In genomic region chr3:96220765-96221639, GRCm38 (mm10) we compare ENCODE assay signal across 8 mouse cellular contexts. TPM values are rescaled to one million over a fixed set of nuclear protein-coding genes. Genes with fewer than 3 reads are reported as not detected.
DNase-seq lines count a peak whose midpoint lies in the region; ATAC-seq lines count a peak whose summit lies in the region.

TSS of gene Hist2h2ac (minus strand) at chr3:96220880.
TSS of gene Hist2h2be (plus strand) at chr3:96221119.

- no peaks in the 10 kb centered on the region for H3K27me3 ChIP-seq in heart, embryonic 12.5 days (replicated peaks)
- no peaks in the 10 kb centered on the region for H3K27me3 ChIP-seq in kidney, embryonic 16.5 days (ENCODE audit: insufficient read depth, low read length)

- H3K9ac ChIP-seq in heart, embryonic 12.5 days, result peak within 1 kb of the TSS; percentile 90
- H3K9ac ChIP-seq in kidney, embryonic 16.5 days (replicated peaks; ENCODE audit: low read length), result peak within 1 kb of the TSS; percentile 89

- WGBS in heart, embryonic 12.5 days, result under 1% methylated on average over 43 of the region's 43 CpGs
- WGBS in kidney, embryonic 16.5 days, result under 1% methylated on average over 43 of the region's 43 CpGs

- DNase-seq in CD4-positive, CD25-positive, alpha-beta regulatory T cell, adult 2 months (ENCODE audit: low read depth, low spot score), result peak; percentile 91
- DNase-seq in liver, result peak; percentile 89
- DNase-seq in monocyte, adult 2 months (ENCODE audit: low read depth in 1 of 2, low spot score in 2 of 2), result peak; percentile 75 to 78
- DNase-seq in spleen, postnatal 36 days (ENCODE audit: low spot score in 2 of 2), result peak; percentile 93 to 96

- peaks cover 6% of the 10 kb centered on the region for H3K4me1 ChIP-seq in brown adipose tissue, adult 24 weeks (ENCODE audit: control insufficient read depth, insufficient read depth, insufficient read length, low read length)
- H3K4me1 ChIP-seq in heart, embryonic 12.5 days (replicated peaks), result peaks cover 39% of the 10 kb centered on the region
- peaks cover 49% of the 10 kb centered on the region for H3K4me1 ChIP-seq in kidney, embryonic 16.5 days (ENCODE audit: insufficient read depth, low read length)

- peak within 1 kb of the TSS; percentile 85 for H3K4me3 ChIP-seq in brown adipose tissue, adult 24 weeks (ENCODE audit: insufficient read depth, low read depth, low read length)
- peak within 1 kb of the TSS; percentile 79 for H3K4me3 ChIP-seq in heart, embryonic 12.5 days
- H3K4me3 ChIP-seq in kidney, embryonic 16.5 days (ENCODE audit: low read length), result peak within 1 kb of the TSS; percentile 72

- ATAC-seq in erythroid progenitor cell, adult 5-6 weeks (replicated peaks; ENCODE audit: low FRiP score, poor library complexity, severe bottlenecking), result peak; percentile 79
- ATAC-seq in heart, embryonic 12.5 days (ENCODE audit: insufficient number of reproducible peaks, low FRiP score), result peak; percentile 90
- ATAC-seq in kidney, embryonic 16.5 days (ENCODE audit: low FRiP score, low TSS enrichment), result peak; percentile 94

- peak within 1 kb of the TSS; percentile 87 for H3K27ac ChIP-seq in brown adipose tissue, adult 24 weeks (replicated peaks; ENCODE audit: low read depth, low read length)
- H3K27ac ChIP-seq in heart, embryonic 12.5 days (ENCODE audit: poor library complexity, severe bottlenecking), result peak within 1 kb of the TSS; percentile 100
- peak within 1 kb of the TSS; percentile 100 for H3K27ac ChIP-seq in kidney, embryonic 16.5 days (ENCODE audit: low read length)

- H3K9me3 ChIP-seq in heart, embryonic 12.5 days (replicated peaks), result no peaks in the 10 kb centered on the region
- no peaks in the 10 kb centered on the region for H3K9me3 ChIP-seq in kidney, embryonic 16.5 days (ENCODE audit: low read length)

- H3K36me3 ChIP-seq in heart, embryonic 12.5 days, result no peaks in the 10 kb centered on the region
- no peaks in the 10 kb centered on the region for H3K36me3 ChIP-seq in kidney, embryonic 16.5 days (ENCODE audit: insufficient read depth, low read length)

- peak within 1 kb of the TSS; percentile 90 for H3K4me2 ChIP-seq in heart, embryonic 12.5 days
- H3K4me2 ChIP-seq in kidney, embryonic 16.5 days (replicated peaks; ENCODE audit: low read depth, low read length), result peak within 1 kb of the TSS; percentile 77

RNA-seq across cellular contexts. Expression of gene Hist2h2ac, which starts in this region (rescaled TPM):
- not detected in 2 replicates for polyA plus RNA-seq in brown adipose tissue, adult 24 weeks (2012; ENCODE audit: insufficient read depth, insufficient read length, missing spikeins)
- total RNA-seq in erythroid progenitor cell, adult 5-6 weeks (2015; ENCODE audit: low replicate concordance), result 180 and 195 TPM in 2 replicates
- total RNA-seq in erythroid progenitor cell, adult 5-6 weeks (2017; ENCODE audit: low replicate concordance), result 7,308 and 8,144 TPM in 2 replicates
- 4.4 and 5.9 TPM in 2 replicates for polyA plus RNA-seq in heart, embryonic 12.5 days (2016; fragmentation: Nextera tagmentation; extraction: Ambion mirVana)
- polyA plus RNA-seq in kidney, embryonic 16.5 days (2015; fragmentation: Nextera tagmentation; extraction: Ambion mirVana), result 7.0 and 7.5 TPM in 2 replicates

RNA-seq across cellular contexts. Expression of gene Hist2h2be, which starts in this region (rescaled TPM):
- 13.2 and 16.0 TPM in 2 replicates for polyA plus RNA-seq in brown adipose tissue, adult 24 weeks (2012; ENCODE audit: insufficient read depth, insufficient read length, missing spikeins)
- total RNA-seq in erythroid progenitor cell, adult 5-6 weeks (2015; ENCODE audit: low replicate concordance), result 46.5 and 50.7 TPM in 2 replicates
- 35.9 and 44.5 TPM in 2 replicates for total RNA-seq in erythroid progenitor cell, adult 5-6 weeks (2017; ENCODE audit: low replicate concordance)
- 5.0 and 5.7 TPM in 2 replicates for polyA plus RNA-seq in heart, embryonic 12.5 days (2016; fragmentation: Nextera tagmentation; extraction: Ambion mirVana)
- polyA plus RNA-seq in kidney, embryonic 16.5 days (2015; fragmentation: Nextera tagmentation; extraction: Ambion mirVana), result 11.1 and 16.9 TPM in 2 replicates

Comparison
In these comparisons a context has a peak if more than half of its experiments do, and no peak if none do; other contexts are left out.
1. Peak in every context shown above with its lines: DNase-seq, ATAC-seq, H3K4me3 ChIP-seq and H3K27ac ChIP-seq.